Mouse (Mus musculus) liver, postnatal 0 days (tissue): ENCODE data around the gene Med8. TPM values are rescaled to one million over a fixed set of nuclear protein-coding genes. Genes with fewer than 3 reads are reported as not detected.

ENCODE experiments used
- ATAC-seq: fragments of 200-750 bp; cut with Nextera tagmentation; 2 replicates; pipeline ENCODE4 v1.8.0; 2017; ENCODE audit warnings: mild to moderate bottlenecking, moderate library complexity
- DNase-seq: peaks from one replicate; pipeline ENCODE4 v3.0.0-alpha.2; 2016
- H3K27ac ChIP-seq: fragments of 300-500 bp; sonication (generic); 2 replicates; pipeline ENCODE4 v1.5.1; 2014; ENCODE audit warnings: antibody characterized with exemption, moderate library complexity, mild to moderate bottlenecking, low read depth
- H3K27me3 ChIP-seq: fragments of 300-500 bp; sonication (generic); 2 replicates; pipeline ENCODE4 v1.6.1; 2014; ENCODE audit warnings: low read length, control low read depth, mixed read lengths; ENCODE audit not compliant: insufficient read depth
- H3K36me3 ChIP-seq: fragments of 300-500 bp; sonication (generic); replicated peaks from 2 replicates; pipeline ENCODE4 v1.6.1; 2014; ENCODE audit warnings: mild to moderate bottlenecking, control low read depth, low read length, moderate library complexity, mixed read lengths; ENCODE audit not compliant: insufficient read depth
- H3K4me1 ChIP-seq: fragments of 300-500 bp; sonication (generic); 2 replicates; pipeline ENCODE4 v1.6.1; 2014; ENCODE audit warnings: antibody characterized with exemption, mild to moderate bottlenecking, control low read depth; ENCODE audit not compliant: insufficient read depth
- H3K4me2 ChIP-seq: fragments of 300-500 bp; sonication (generic); 2 replicates; pipeline ENCODE4 v1.6.1; 2014; ENCODE audit warnings: low read depth, mild to moderate bottlenecking, low read length, moderate library complexity, mixed read lengths
- H3K4me3 ChIP-seq: fragments of 300-500 bp; sonication (generic); 2 replicates; pipeline ENCODE4 v1.5.1; 2014; ENCODE audit warnings: low read depth, low read length
- H3K9ac ChIP-seq: fragments of 300-500 bp; sonication (generic); replicated peaks from 2 replicates; pipeline ENCODE4 v1.6.1; 2014; ENCODE audit warnings: mild to moderate bottlenecking, moderate library complexity
- H3K9me3 ChIP-seq: fragments of 300-500 bp; sonication (generic); 2 replicates; pipeline ENCODE4 v1.6.1; 2016; ENCODE audit warnings: mild to moderate bottlenecking, control low read depth, low read length, mixed read lengths
- CTCF ChIP-seq: sonication (generic); IDR thresholded peaks from 2 replicates; pipeline ENCODE4 v1.5.1; 2016; ENCODE audit warnings: antibody characterized with exemption, low read depth
- EP300 ChIP-seq: IDR thresholded peaks from 2 replicates; pipeline ENCODE4 v1.6.1; 2016; ENCODE audit warnings: antibody characterized with exemption, low read depth, mild to moderate bottlenecking
- WGBS: fragments of 180-500 bp; shearing (Covaris S2); extraction: QIAGEN DNeasy Blood & Tissue Kit; methylation state at CpG from one replicate; pipeline ENCODE4 v1.1.7; 2014; ENCODE audit not compliant: insufficient replicate concordance; 5-methylcytosine and 5-hydroxymethylcytosine counted together
- polyA plus RNA-seq: library from polyadenylated mRNA; unstranded; fragments of >200 nt; fragmentation: Nextera tagmentation; extraction: Ambion mirVana; gene quantifications from 2 replicates; pipeline ENCODE4 v1.2.1, GENCODE M21; 2015

Gene Med8
- polyA plus RNA-seq = 55.2 and 59.7 TPM in 2 replicates

- under 1% methylated on average over 53 of the region's 53 CpGs for WGBS
Observed at GRCm38 (mm10) chr4:118409142-118409900, at the start of gene Med8, which contains the start of gene Szt2. Gene Med8 (plus strand): TSS chr4:118409337. Gene Szt2 (minus strand): TSS chr4:118409273.

DNA sequence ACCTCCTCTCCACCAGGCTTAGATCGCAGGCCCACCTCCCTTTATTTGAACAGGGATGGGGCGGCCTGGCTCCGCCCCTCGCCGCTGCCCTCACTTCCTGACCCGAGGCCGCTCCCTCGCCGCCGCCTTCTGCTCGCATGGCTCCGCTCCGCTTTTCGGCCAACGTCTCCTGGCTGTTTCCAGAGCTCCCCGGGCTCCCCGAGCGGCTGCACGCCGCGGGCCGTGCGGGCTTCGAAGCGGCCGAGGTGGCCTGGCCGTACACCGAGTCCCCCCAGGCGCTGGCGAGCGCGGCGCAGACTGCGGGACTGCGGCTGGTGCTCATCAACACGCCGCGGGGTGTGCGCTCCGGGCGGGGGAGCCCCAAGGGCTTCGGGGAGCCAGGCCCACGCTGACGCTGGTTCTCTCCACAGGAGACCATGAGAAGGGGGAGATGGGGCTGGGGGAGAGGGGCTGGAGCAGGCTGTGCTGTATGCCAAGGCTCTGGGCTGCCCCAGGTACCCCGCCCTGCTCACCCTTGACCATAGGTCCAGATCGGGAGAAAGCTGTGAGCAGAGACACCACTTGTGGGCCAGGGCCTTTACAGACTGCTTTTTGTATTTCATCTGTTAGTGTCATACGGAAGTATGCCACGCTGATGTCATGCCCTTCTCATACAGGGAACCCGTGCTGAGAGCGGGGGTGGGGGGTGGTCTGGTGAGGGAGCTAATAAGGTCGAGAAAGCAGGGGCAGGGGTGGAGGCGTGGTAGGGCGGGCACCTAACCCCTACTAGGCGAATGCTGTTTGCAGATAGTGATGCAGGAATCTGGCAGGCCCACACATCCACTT is 49.0 kb upstream of the Med8 start:
- peaks cover 32% of the 10 kb centered on the region for H3K36me3 ChIP-seq
- H3K9ac ChIP-seq = peak overlapping the region; percentile 79
- TF ChIP-seq CTCF (no peak), EP300 (no peak)
- 2% methylated on average over 54 of the region's 54 CpGs for WGBS
- peak; percentile 72 for ATAC-seq
- peak; percentile 80 for DNase-seq
- peak overlapping the region; percentile 69 for H3K4me3 ChIP-seq
- H3K4me1 ChIP-seq = peaks cover 13% of the 10 kb centered on the region
- no peaks in the 10 kb centered on the region for H3K9me3 ChIP-seq
- H3K4me2 ChIP-seq = peak overlapping the region; percentile 91
- H3K27ac ChIP-seq = peak overlapping the region; percentile 88
- no peaks in the 10 kb centered on the region for H3K27me3 ChIP-seq

More at GRCm38 (mm10) chr4:118409142-118409900, at the start of gene Med8, which contains the start of gene Szt2:
- no peak for TF ChIP-seq CTCF
- peak; percentile 83 for TF ChIP-seq EP300
- Histone ChIP-seq H3K9ac (peak within 1 kb of the TSS; percentile 86), H3K27me3 (no peaks in the 10 kb centered on the region), H3K36me3 (peaks cover 33% of the 10 kb centered on the region), H3K4me2 (peak within 1 kb of the TSS; percentile 77), H3K4me1 (peaks cover 9% of the 10 kb centered on the region; the same call in 1 of the 2 replicates), H3K4me3 (peak within 1 kb of the TSS; percentile 83), H3K27ac (peak within 1 kb of the TSS; percentile 93), H3K9me3 (no peaks in the 10 kb centered on the region)
- ATAC-seq = peak; percentile 99
- peak; percentile 94 for DNase-seq

DNA sequence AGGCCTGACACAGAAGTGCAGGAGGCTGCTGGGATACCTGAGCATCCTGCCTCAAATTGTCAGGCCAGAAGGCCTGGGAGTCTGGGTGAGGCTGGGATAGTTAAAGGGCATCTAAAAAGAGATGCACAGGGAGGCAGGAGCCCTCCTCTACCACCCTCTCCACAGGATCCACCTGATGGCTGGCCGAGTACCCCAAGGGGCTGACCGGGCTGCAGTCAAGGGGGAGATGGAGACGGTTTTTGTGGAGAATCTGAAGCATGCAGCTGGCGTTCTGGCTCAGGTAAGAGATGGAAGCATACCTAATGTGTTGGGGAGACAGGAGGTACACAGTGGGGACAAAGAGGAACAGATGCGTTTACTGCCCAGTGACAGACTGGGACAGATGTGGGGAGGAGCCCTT is 47.7 kb upstream of the Med8 start:
- H3K27ac ChIP-seq = no peak overlapping the region
- H3K36me3 ChIP-seq = peaks cover 43% of the 10 kb centered on the region
- H3K4me1 ChIP-seq = peaks cover 13% of the 10 kb centered on the region
- no peak for DNase-seq
- TF ChIP-seq EP300 (no peak), CTCF (no peak)
- H3K4me3 ChIP-seq = no peak overlapping the region
- WGBS = 87% methylated on average over 5 of the region's 5 CpGs
- H3K9ac ChIP-seq = no peak overlapping the region
- no peak overlapping the region for H3K4me2 ChIP-seq
- no peak for ATAC-seq
- no peaks in the 10 kb centered on the region for H3K27me3 ChIP-seq
- no peaks in the 10 kb centered on the region for H3K9me3 ChIP-seq

DNA sequence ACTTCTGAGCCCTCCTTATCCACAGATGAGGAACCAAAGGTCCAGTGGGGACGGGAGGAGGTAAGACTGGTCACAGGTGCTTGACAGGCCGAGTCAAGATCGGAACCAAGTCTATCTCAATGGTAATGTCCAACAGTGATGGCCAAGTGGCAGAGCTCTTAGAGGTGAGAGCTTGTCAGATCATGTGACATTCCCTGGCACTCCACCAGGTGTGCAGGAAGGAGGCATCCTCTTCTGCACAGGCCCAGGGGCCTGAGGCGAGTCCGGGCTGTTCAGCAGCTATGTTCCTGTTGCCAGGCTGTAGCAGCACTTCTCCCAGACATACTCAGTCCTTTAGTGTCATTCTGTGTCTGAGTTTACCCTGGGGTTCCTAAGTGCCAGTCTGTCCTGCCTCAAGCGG is 46.3 kb upstream of the Med8 start:
- Histone ChIP-seq H3K27me3 (no peaks in the 10 kb centered on the region), H3K36me3 (peaks cover 47% of the 10 kb centered on the region), H3K4me1 (peaks cover 13% of the 10 kb centered on the region), H3K4me2 (no peak overlapping the region), H3K27ac (no peak overlapping the region), H3K9ac (no peak overlapping the region), H3K9me3 (no peaks in the 10 kb centered on the region), H3K4me3 (no peak overlapping the region)
- ATAC-seq (no peak), DNase-seq (no peak)
- 90% methylated on average over 6 of the region's 6 CpGs for WGBS
- TF ChIP-seq EP300 (no peak), CTCF (no peak)

DNA sequence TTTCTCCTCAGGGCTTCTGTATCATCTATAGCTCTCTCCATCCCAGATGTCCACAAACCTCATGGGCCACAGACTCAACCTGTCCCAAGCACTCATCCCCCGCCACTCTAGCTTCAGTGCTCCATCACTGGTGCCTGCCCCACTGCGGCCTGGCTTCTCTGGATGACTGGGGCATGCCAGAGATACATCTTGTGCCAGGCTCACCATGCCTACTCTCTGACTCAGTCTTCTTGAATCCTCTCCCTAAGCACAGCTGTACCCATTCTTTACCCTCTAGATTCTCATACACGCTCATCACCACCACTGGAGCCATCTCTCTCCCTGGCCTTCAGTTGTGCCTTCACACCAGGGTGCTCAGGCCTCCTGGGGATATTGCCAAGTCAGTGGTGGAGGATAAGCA is 45.2 kb upstream of the Med8 start:
- H3K9ac ChIP-seq = no peak overlapping the region
- H3K4me1 ChIP-seq = peaks cover 13% of the 10 kb centered on the region
- H3K4me3 ChIP-seq = no peak overlapping the region
- H3K9me3 ChIP-seq = no peaks in the 10 kb centered on the region
- 95% methylated on average over 3 of the region's 3 CpGs for WGBS
- no peaks in the 10 kb centered on the region for H3K27me3 ChIP-seq
- DNase-seq (no peak), ATAC-seq (no peak)
- peaks cover 56% of the 10 kb centered on the region for H3K36me3 ChIP-seq
- H3K27ac ChIP-seq = no peak overlapping the region
- no peak for TF ChIP-seq EP300
- TF ChIP-seq CTCF = no peak
- H3K4me2 ChIP-seq = no peak overlapping the region

GRCm38 (mm10) chr4:118364641-118365040 is 44.5 kb upstream of the Med8 start:
- Histone ChIP-seq H3K27ac (no peak overlapping the region), H3K9ac (no peak overlapping the region), H3K27me3 (no peaks in the 10 kb centered on the region), H3K4me2 (no peak overlapping the region), H3K4me1 (peaks cover 7% of the 10 kb centered on the region), H3K4me3 (no peak overlapping the region), H3K36me3 (peaks cover 63% of the 10 kb centered on the region), H3K9me3 (no peaks in the 10 kb centered on the region)
- WGBS = 89% methylated on average over 13 of the region's 13 CpGs
- ATAC-seq (no peak), DNase-seq (no peak)
- TF ChIP-seq CTCF = no peak
- TF ChIP-seq EP300 = no peak
